Mouse (Mus musculus) CH12.LX (cell line): ENCODE measurements around the gene Ncor2. TPM values are rescaled to one million over a fixed set of nuclear protein-coding genes. Genes with fewer than 3 reads are reported as not detected.

ENCODE experiments used
- DNase-seq: peaks from one replicate; pipeline ENCODE4 v3.0.0-alpha.2; 2013; ENCODE audit errors: extremely low read depth
- H3K27ac ChIP-seq: 2 replicates; pipeline ENCODE4 v1.5.1; 2012; ENCODE audit warnings: low read depth, mild to moderate bottlenecking, control low read depth, moderate library complexity; ENCODE audit not compliant: insufficient read depth
- H3K27me3 ChIP-seq: replicated peaks from 2 replicates; pipeline ENCODE3; 2012; ENCODE audit warnings: inconsistent platforms
- H3K36me3 ChIP-seq, 2 experiments: replicated peaks in 1 of 2; 2 replicates each; pipeline versions ENCODE3 to v1.6.1; 2012; ENCODE audit warnings: inconsistent platforms in 1 of 2, low read length in 1 of 2, mild to moderate bottlenecking in 1 of 2, mixed read lengths in 1 of 2, moderate library complexity in 1 of 2; ENCODE audit not compliant: control insufficient read depth in 1 of 2, insufficient read depth in 1 of 2
- H3K4me1 ChIP-seq, 2 experiments: 2 replicates each; pipeline ENCODE4 v1.6.1; 2012; ENCODE audit warnings: inconsistent platforms in 1 of 2, moderate library complexity in 1 of 2; ENCODE audit not compliant: insufficient read depth in 2 of 2, control insufficient read depth in 1 of 2
- H3K4me2 ChIP-seq: 2 replicates; pipeline ENCODE4 v1.6.1; 2012; ENCODE audit warnings: low read depth, mild to moderate bottlenecking, control low read depth; ENCODE audit not compliant: poor library complexity, insufficient read depth, severe bottlenecking
- H3K4me3 ChIP-seq, 3 experiments: fragments of 150-350 bp in 1 of 3; sonication (generic) in 1 of 3; replicated peaks in 1 of 3; 2 replicates each; pipeline versions ENCODE3 to v1.5.1; 2011 to 2012; ENCODE audit warnings: low read depth in 2 of 3, low read length in 2 of 3, mild to moderate bottlenecking in 2 of 3, moderate library complexity in 2 of 3, control low read depth in 1 of 3, improper control_type of control experiment in 1 of 3, inconsistent platforms in 1 of 3, mixed read lengths in 1 of 3; ENCODE audit not compliant: poor library complexity in 1 of 3
- H3K79me2 ChIP-seq: replicated peaks from 2 replicates; pipeline ENCODE4 v1.6.1; 2012; ENCODE audit warnings: mild to moderate bottlenecking, moderate library complexity; ENCODE audit not compliant: control insufficient read depth, poor library complexity, insufficient read depth, severe bottlenecking; ENCODE audit errors: extremely low read depth
- H3K9ac ChIP-seq: 2 replicates; pipeline ENCODE4 v1.6.1; 2012; ENCODE audit warnings: low read depth, mild to moderate bottlenecking, control low read depth, moderate library complexity; ENCODE audit not compliant: insufficient read depth
- H3K9me3 ChIP-seq: replicated peaks from 2 replicates; pipeline ENCODE3; 2012; ENCODE audit warnings: low read length, inconsistent platforms, mixed read lengths
- BHLHE40 ChIP-seq: IDR thresholded peaks from 2 replicates; pipeline ENCODE4 v1.6.1; 2011; ENCODE audit warnings: mild to moderate bottlenecking, low read depth, low read length, improper control_type of control experiment
- CHD2 ChIP-seq: IDR thresholded peaks from 2 replicates; pipeline ENCODE4 v1.6.1; 2011; ENCODE audit warnings: low read length, improper control_type of control experiment
- ELF1 ChIP-seq: IDR thresholded peaks from 2 replicates; pipeline ENCODE4 v1.6.1; 2014; ENCODE audit warnings: low read depth, mild to moderate bottlenecking, inconsistent platforms, low read length, improper control_type of control experiment
- EP300 ChIP-seq: IDR thresholded peaks from 2 replicates; pipeline ENCODE4 v1.6.1; 2011; ENCODE audit warnings: low read length, improper control_type of control experiment
- ETS1 ChIP-seq: conservative IDR thresholded peaks from 2 replicates; pipeline ENCODE4 v1.6.1; 2012; ENCODE audit warnings: low read depth, mild to moderate bottlenecking, inconsistent platforms, low read length, improper control_type of control experiment, moderate library complexity
- GABPA ChIP-seq: IDR thresholded peaks from 2 replicates; pipeline ENCODE4 v1.6.1; 2012; ENCODE audit warnings: low read depth, low read length, improper control_type of control experiment, inconsistent platforms; ENCODE audit not compliant: insufficient replicate concordance
- IRF4 ChIP-seq: IDR thresholded peaks from 2 replicates; pipeline ENCODE4 v1.6.1; 2014; ENCODE audit warnings: low read depth, mild to moderate bottlenecking, inconsistent platforms, low read length, improper control_type of control experiment
- JUN ChIP-seq: IDR thresholded peaks from 2 replicates; pipeline ENCODE4 v1.6.1; 2011; ENCODE audit warnings: low read depth, mild to moderate bottlenecking, low read length, improper control_type of control experiment, moderate library complexity; ENCODE audit not compliant: insufficient read depth
- MAFK ChIP-seq: IDR thresholded peaks from 2 replicates; pipeline ENCODE4 v1.6.1; 2011; ENCODE audit warnings: low read length, improper control_type of control experiment; ENCODE audit not compliant: insufficient replicate concordance
- MAX ChIP-seq: IDR thresholded peaks from 2 replicates; pipeline ENCODE4 v1.6.1; 2011; ENCODE audit warnings: low read length, improper control_type of control experiment
- MAZ ChIP-seq: IDR thresholded peaks from 2 replicates; pipeline ENCODE4 v1.6.1; 2012; ENCODE audit warnings: low read depth, mild to moderate bottlenecking, inconsistent platforms, low read length, improper control_type of control experiment, moderate library complexity
- MEF2A ChIP-seq: IDR thresholded peaks from 2 replicates; pipeline ENCODE4 v1.6.1; 2014; ENCODE audit warnings: low read depth, mild to moderate bottlenecking, inconsistent platforms, low read length, improper control_type of control experiment, borderline replicate concordance
- MXI1 ChIP-seq: IDR thresholded peaks from 2 replicates; pipeline ENCODE4 v1.6.1; 2011; ENCODE audit warnings: mild to moderate bottlenecking, low read depth, low read length, improper control_type of control experiment
- MYC ChIP-seq: IDR thresholded peaks from 2 replicates; pipeline ENCODE4 v1.6.1; 2011; ENCODE audit warnings: low read depth, mild to moderate bottlenecking, improper control_type of control experiment, low read length
- NELFE ChIP-seq: IDR thresholded peaks from 2 replicates; pipeline ENCODE4 v1.6.1; 2011; ENCODE audit warnings: low read depth, low read length, improper control_type of control experiment
- NRF1 ChIP-seq: IDR thresholded peaks from 2 replicates; pipeline ENCODE4 v1.6.1; 2014; ENCODE audit warnings: low read depth, mild to moderate bottlenecking, inconsistent platforms, low read length, improper control_type of control experiment, moderate library complexity
- POLR2A ChIP-seq: IDR thresholded peaks from 2 replicates; pipeline ENCODE4 v1.6.1; 2011; ENCODE audit warnings: low read depth, mild to moderate bottlenecking, improper control_type of control experiment, low read length
- RAD21 ChIP-seq: IDR thresholded peaks from 2 replicates; pipeline ENCODE4 v1.6.1; 2011; ENCODE audit warnings: low read depth, mild to moderate bottlenecking, low read length, improper control_type of control experiment, moderate library complexity
- UBTF ChIP-seq: IDR thresholded peaks from 2 replicates; pipeline ENCODE4 v1.6.1; 2012; ENCODE audit warnings: low read depth, mild to moderate bottlenecking, inconsistent platforms, low read length, improper control_type of control experiment, moderate library complexity
- USF1 ChIP-seq: IDR thresholded peaks from 2 replicates; pipeline ENCODE4 v1.6.1; 2014; ENCODE audit warnings: low read depth, mild to moderate bottlenecking, inconsistent platforms, low read length, improper control_type of control experiment
- ZC3H11A ChIP-seq: IDR thresholded peaks from 2 replicates; pipeline ENCODE4 v1.6.1; 2012; ENCODE audit warnings: low read depth, mild to moderate bottlenecking, inconsistent platforms, low read length, improper control_type of control experiment
- dilution Hi-C: fragments of 300-500 bp; cut with MboI; formaldehyde crosslinking; loops from 2 replicates; pipeline ENCODE4 v1.14.3; 2020; ENCODE audit warnings: low sequenced_read_pairs; ENCODE audit not compliant: extremely low pct_unique_long_range_greater_than_20kb, extremely low pct_ligation_motif_present
- in situ Hi-C: fragments of 300-500 bp; cut with MboI; formaldehyde crosslinking; loops from 3 replicates; pipeline ENCODE4 v1.14.3; 2019; ENCODE audit warnings: low sequenced_read_pairs, low pct_ligation_motif_present, low pct_unique_long_range_greater_than_20kb, mixed read lengths
- polyA plus RNA-seq: library from polyadenylated mRNA; unstranded; fragments of >175 nt; gene quantifications from 2 replicates; pipeline ENCODE4 v1.2.1, GENCODE M21; 2012; ENCODE audit warnings: low read depth; ENCODE audit not compliant: insufficient read length
- total RNA-seq, 2 experiments: library from RNA; depleted of rRNA; stranded (reverse); fragments of 300-350 nt in 1 of 2; fragments of >200 nt in 1 of 2; gene quantifications; 2 replicates each; pipeline ENCODE4 v1.2.3; 2012 to 2014

Ncor2 gene
- total and polyA plus RNA-seq, 3 experiments = 3.9 to 44.7 (median 10.8) TPM

- H3K9me3 ChIP-seq = no peaks in the 10 kb centered on the region
- H3K27me3 ChIP-seq = no peaks in the 10 kb centered on the region
- TF ChIP-seq JUN = no peak
- no peak overlapping the region for H3K4me3 ChIP-seq
- H3K4me2 ChIP-seq = no peak overlapping the region
- in situ Hi-C loops = no loop called here
- peaks cover 58 to 94% of the 10 kb centered on the region in 2 experiments for H3K4me1 ChIP-seq
- H3K27ac ChIP-seq = no peak overlapping the region
- no peak overlapping the region for H3K9ac ChIP-seq
- dilution Hi-C loops = no loop called here
- peaks cover 0 to 23% of the 10 kb centered on the region in 2 experiments for H3K36me3 ChIP-seq
- no peak for DNase-seq
- peaks cover 12% of the 10 kb centered on the region for H3K79me2 ChIP-seq
Measured at GRCm38 (mm10) chr5:125149142-125149541, 29.9 kb downstream of the Ncor2 start.

- Histone ChIP-seq H3K27me3 (no peaks in the 10 kb centered on the region), H3K36me3 (peaks cover 0 to 24% of the 10 kb centered on the region in 2 experiments), H3K4me2 (no peak overlapping the region), H3K79me2 (peaks cover 12% of the 10 kb centered on the region), H3K27ac (no peak overlapping the region), H3K9me3 (no peaks in the 10 kb centered on the region), H3K4me1 (peaks cover 58 to 91% of the 10 kb centered on the region in 2 experiments), H3K9ac (no peak overlapping the region), H3K4me3 (no peak overlapping the region)
- TF ChIP-seq MAX (no peak), ETS1 (no peak)
- in situ Hi-C loops = no loop called here
- no peak for DNase-seq
- dilution Hi-C loops = no loop called here
Measured at GRCm38 (mm10) chr5:125148686-125149085, 30.3 kb downstream of the Ncor2 start.

GRCm38 (mm10) chr5:125148173-125148572, 30.8 kb downstream of the Ncor2 start:
- TF ChIP-seq USF1 (no peak), BHLHE40 (no peak), GABPA (no peak), EP300 (no peak), NELFE (no peak), NRF1 (no peak), ELF1 (no peak), MYC (no peak), RAD21 (no peak), MEF2A (no peak), MAZ (no peak), IRF4 (no peak), ZC3H11A (no peak), MAFK (no peak), POLR2A (no peak), UBTF (no peak), MXI1 (no peak), CHD2 (no peak)
- peaks cover 54 to 91% of the 10 kb centered on the region in 2 experiments for H3K4me1 ChIP-seq
- H3K4me3 ChIP-seq = no peak overlapping the region
- H3K79me2 ChIP-seq = peaks cover 12% of the 10 kb centered on the region
- no peak overlapping the region for H3K4me2 ChIP-seq
- peaks cover 0 to 30% of the 10 kb centered on the region in 2 experiments for H3K36me3 ChIP-seq
- in situ Hi-C loops (no loop called here), dilution Hi-C loops (no loop called here)
- H3K27me3 ChIP-seq = no peaks in the 10 kb centered on the region
- H3K9me3 ChIP-seq = no peaks in the 10 kb centered on the region
- no peak overlapping the region for H3K9ac ChIP-seq
- no peak overlapping the region for H3K27ac ChIP-seq
- no peak for DNase-seq
